Mouse (Mus musculus) adrenal gland, postnatal 25 days (tissue): Measurements from ENCODE around the gene Ppt2. TPM values are rescaled to one million over a fixed set of nuclear protein-coding genes. Genes with fewer than 3 reads are reported as not detected.

ENCODE experiments used
- DNase-seq: peaks from one replicate; pipeline ENCODE4 v3.0.0; 2021; ENCODE audit warnings: mixed read lengths
- long read RNA-seq: library from polyadenylated mRNA; stranded (forward); transcript quantifications from one replicate; pipeline ENCODE4 v2.0.0, GENCODE M21; 2021
- total RNA-seq: library from RNA; stranded (reverse); gene quantifications from 2 replicates; pipeline ENCODE4 v1.2.3, GENCODE M21; 2021

The Ppt2 gene
- 56.9 and 61.1 TPM in 2 replicates for total RNA-seq
- long read RNA-seq, partial matches to known transcripts = 0 of 22 reads
- long read RNA-seq, other reads (novel, unspliced or antisense) = 19 of 22 reads

GRCm38 (mm10) chr17:34627943-34628643, at the start of gene Ppt2:
Ppt2 (minus strand) TSS chr17:34628510.
- peak; percentile 70 for DNase-seq

- DNase-seq = no peak
These were observed 48.4 kb upstream of the Ppt2 start for GRCm38 (mm10) chr17:34676671-34677070.

GRCm38 (mm10) chr17:34676093-34676460, 47.8 kb upstream of the Ppt2 start:
- no peak for DNase-seq

GRCm38 (mm10) chr17:34675205-34676092, 47.1 kb upstream of the Ppt2 start:
- DNase-seq = no peak

GRCm38 (mm10) chr17:34674524-34675204, 46.4 kb upstream of the Ppt2 start:
- no peak for DNase-seq

- DNase-seq = no peak
These were observed 44.8 kb upstream of the Ppt2 start for GRCm38 (mm10) chr17:34673139-34673538.

GRCm38 (mm10) chr17:34672246-34672792, 44.0 kb upstream of the Ppt2 start:
- no peak for DNase-seq

- DNase-seq = no peak
These were observed 43.1 kb upstream of the Ppt2 start for GRCm38 (mm10) chr17:34671151-34672066.

GRCm38 (mm10) chr17:34670235-34670634, 41.9 kb upstream of the Ppt2 start, which contains the start of gene Tnxb:
Tnxb (plus strand) TSS chr17:34670535.
- DNase-seq = no peak

GRCm38 (mm10) chr17:34664472-34664871, 36.2 kb upstream of the Ppt2 start:
- DNase-seq = no peak

- DNase-seq = no peak
These were observed 35.2 kb upstream of the Ppt2 start for GRCm38 (mm10) chr17:34663558-34663957.

GRCm38 (mm10) chr17:34662978-34663377, 34.7 kb upstream of the Ppt2 start:
- no peak for DNase-seq

GRCm38 (mm10) chr17:34662468-34662867, 34.2 kb upstream of the Ppt2 start:
- DNase-seq = no peak

- peak; percentile 57 for DNase-seq
These were observed 32.8 kb upstream of the Ppt2 start for GRCm38 (mm10) chr17:34661121-34661591.

GRCm38 (mm10) chr17:34660259-34660820, 32.0 kb upstream of the Ppt2 start:
- DNase-seq = no peak

GRCm38 (mm10) chr17:34659897-34660214, 31.5 kb upstream of the Ppt2 start:
- no peak for DNase-seq

- no peak for DNase-seq
These were observed 31.0 kb upstream of the Ppt2 start for GRCm38 (mm10) chr17:34659181-34659896.

- DNase-seq = no peak
These were observed 30.3 kb upstream of the Ppt2 start for GRCm38 (mm10) chr17:34658591-34658990.

- no peak for DNase-seq
These were observed 29.8 kb upstream of the Ppt2 start for GRCm38 (mm10) chr17:34658145-34658544.

GRCm38 (mm10) chr17:34657271-34657670, 29.0 kb upstream of the Ppt2 start:
- DNase-seq = no peak
